Mouse (Mus musculus) midbrain, embryonic 13.5 days (tissue): ENCODE results near the gene Tuba3b. TPM values are rescaled to one million over a fixed set of nuclear protein-coding genes. Genes with fewer than 3 reads are reported as not detected.

ENCODE experiments used
- polyA plus RNA-seq: library from polyadenylated mRNA; unstranded; fragments of >200 nt; fragmentation: Nextera tagmentation; extraction: Ambion mirVana; gene quantifications from 2 replicates; pipeline ENCODE4 v1.2.1, GENCODE M21; 2015

Tuba3b gene
- polyA plus RNA-seq, 1 experiment from 2014 or later = not detected

Other genes with a start within 250 kb of the Tuba3b start
- gene Lmntd1, start 1.4 kb upstream of the Tuba3b start, polyA plus RNA-seq = 0.78 and 1.3 TPM in 2 replicates
- gene Rassf8, start 131.0 kb downstream of the Tuba3b start, polyA plus RNA-seq = 3.9 and 4.1 TPM in 2 replicates
- gene Bhlhe41, start 249.8 kb downstream of the Tuba3b start, polyA plus RNA-seq = 3.9 TPM in 2 replicates